Mouse (Mus musculus): ENCODE results near the gene Slc35b2. TPM values are rescaled to one million over a fixed set of nuclear protein-coding genes. Genes with fewer than 3 reads are reported as not detected.

The Slc35b2 gene
- polyA plus RNA-seq, 1 experiment from 2014 or later: 131 TPM

GRCm38 (mm10) chr17:45593479-45593878 is 29.8 kb downstream of the Slc35b2 start:
- Histone ChIP-seq H3K9me3 (ENCODE audit: control insufficient read depth, low read length) (no peaks in the 10 kb centered on the region), H3K36me3 (ENCODE audit: control insufficient read depth, insufficient read depth, low read length) (no peaks in the 10 kb centered on the region), H3K27me3 (ENCODE audit: control insufficient read depth, insufficient read depth, low read depth, low read length) (no peaks in the 10 kb centered on the region), H3K4me2 (ENCODE audit: low read depth, low read length) (peak overlapping the region; percentile 31), H3K27ac (ENCODE audit: low read length) (no peak overlapping the region), H3K4me1 (replicated peaks; ENCODE audit: control insufficient read depth, insufficient read depth, low read length) (peaks cover 46% of the 10 kb centered on the region), H3K9ac (ENCODE audit: low read length) (peak overlapping the region; percentile 17; the same call in 1 of the 2 replicates), H3K4me3 (ENCODE audit: low read length) (no peak overlapping the region)
- ATAC-seq (ENCODE audit: low read depth): no peak
- 31% methylated on average over 8 of the region's 8 CpGs for WGBS

- no peak for ATAC-seq (ENCODE audit: low read depth)
- peak overlapping the region; percentile 99 for H3K4me2 ChIP-seq (ENCODE audit: low read depth, low read length)
- peaks cover 50% of the 10 kb centered on the region for H3K4me1 ChIP-seq (replicated peaks; ENCODE audit: control insufficient read depth, insufficient read depth, low read length)
- no peak overlapping the region for H3K27ac ChIP-seq (ENCODE audit: low read length)
- H3K9me3 ChIP-seq (ENCODE audit: control insufficient read depth, low read length): no peaks in the 10 kb centered on the region
- no peaks in the 10 kb centered on the region for H3K27me3 ChIP-seq (ENCODE audit: control insufficient read depth, insufficient read depth, low read depth, low read length)
- no peaks in the 10 kb centered on the region for H3K36me3 ChIP-seq (ENCODE audit: control insufficient read depth, insufficient read depth, low read length)
- H3K9ac ChIP-seq (ENCODE audit: low read length): peak overlapping the region; percentile 85
- WGBS: 43% methylated on average over 8 of the region's 8 CpGs
- H3K4me3 ChIP-seq (ENCODE audit: low read length): peak overlapping the region; percentile 73
Observed at GRCm38 (mm10) chr17:45594195-45594594, 30.5 kb downstream of the Slc35b2 start.

GRCm38 (mm10) chr17:45594881-45595735 is 31.4 kb downstream of the Slc35b2 start:
- ATAC-seq (ENCODE audit: low read depth): peak; percentile 80
- Histone ChIP-seq H3K9ac (ENCODE audit: low read length) (peak overlapping the region; percentile 85), H3K9me3 (ENCODE audit: control insufficient read depth, low read length) (no peaks in the 10 kb centered on the region), H3K27me3 (ENCODE audit: control insufficient read depth, insufficient read depth, low read depth, low read length) (no peaks in the 10 kb centered on the region), H3K4me1 (replicated peaks; ENCODE audit: control insufficient read depth, insufficient read depth, low read length) (peaks cover 56% of the 10 kb centered on the region), H3K36me3 (ENCODE audit: control insufficient read depth, insufficient read depth, low read length) (no peaks in the 10 kb centered on the region), H3K4me2 (ENCODE audit: low read depth, low read length) (peak overlapping the region; percentile 99), H3K4me3 (ENCODE audit: low read length) (peak overlapping the region; percentile 73), H3K27ac (ENCODE audit: low read length) (no peak overlapping the region; the same call in 1 of the 2 replicates)
- WGBS: under 1% methylated on average over 57 of the region's 58 CpGs

- H3K9me3 ChIP-seq (ENCODE audit: control insufficient read depth, low read length): no peaks in the 10 kb centered on the region
- ATAC-seq (ENCODE audit: low read depth): peak; percentile 16
Observed at GRCm38 (mm10) chr17:45595736-45596390, 32.2 kb downstream of the Slc35b2 start.

GRCm38 (mm10) chr17:45596631-45597396 is 33.1 kb downstream of the Slc35b2 start:
- 36% methylated on average over 11 of the region's 11 CpGs for WGBS
- ATAC-seq (ENCODE audit: low read depth): peak; percentile 44
- Histone ChIP-seq H3K4me3 (ENCODE audit: low read length) (no peak overlapping the region), H3K9me3 (ENCODE audit: control insufficient read depth, low read length) (no peaks in the 10 kb centered on the region), H3K4me2 (ENCODE audit: low read depth, low read length) (no peak overlapping the region), H3K9ac (ENCODE audit: low read length) (no peak overlapping the region), H3K4me1 (replicated peaks; ENCODE audit: control insufficient read depth, insufficient read depth, low read length) (peaks cover 53% of the 10 kb centered on the region), H3K36me3 (ENCODE audit: control insufficient read depth, insufficient read depth, low read length) (no peaks in the 10 kb centered on the region), H3K27ac (ENCODE audit: low read length) (peak overlapping the region; percentile 15; the same call in 1 of the 2 replicates), H3K27me3 (ENCODE audit: control insufficient read depth, insufficient read depth, low read depth, low read length) (no peaks in the 10 kb centered on the region)

More at GRCm38 (mm10) chr17:45595736-45596390, 32.2 kb downstream of the Slc35b2 start:
- Histone ChIP-seq H3K9ac (ENCODE audit: low read length) (peak overlapping the region; percentile 85), H3K27me3 (ENCODE audit: control insufficient read depth, insufficient read depth, low read depth, low read length) (no peaks in the 10 kb centered on the region), H3K27ac (ENCODE audit: low read length) (peak overlapping the region; percentile 15; the same call in 1 of the 2 replicates), H3K4me2 (ENCODE audit: low read depth, low read length) (peak overlapping the region; percentile 99), H3K4me1 (replicated peaks; ENCODE audit: control insufficient read depth, insufficient read depth, low read length) (peaks cover 55% of the 10 kb centered on the region), H3K4me3 (ENCODE audit: low read length) (peak overlapping the region; percentile 73), H3K36me3 (ENCODE audit: control insufficient read depth, insufficient read depth, low read length) (no peaks in the 10 kb centered on the region)
- 11% methylated on average over 23 of the region's 23 CpGs for WGBS

- no peak overlapping the region for H3K27ac ChIP-seq (ENCODE audit: low read length)
- no peak overlapping the region for H3K4me3 ChIP-seq (ENCODE audit: low read length)
- H3K9me3 ChIP-seq (ENCODE audit: control insufficient read depth, low read length): no peaks in the 10 kb centered on the region
- no peak overlapping the region for H3K4me2 ChIP-seq (ENCODE audit: low read depth, low read length)
- peak; percentile 27; the same call in 1 of the 2 replicates for ATAC-seq (ENCODE audit: low read depth)
- H3K9ac ChIP-seq (ENCODE audit: low read length): no peak overlapping the region
- 0 out of 2 replicates have a peak, but pooled peaks cover 2% of the 10 kb centered on the region for H3K27me3 ChIP-seq (ENCODE audit: control insufficient read depth, insufficient read depth, low read depth, low read length)
- WGBS: 27% methylated on average over 3 of the region's 3 CpGs
- peaks cover 45% of the 10 kb centered on the region for H3K4me1 ChIP-seq (replicated peaks; ENCODE audit: control insufficient read depth, insufficient read depth, low read length)
- no peaks in the 10 kb centered on the region for H3K36me3 ChIP-seq (ENCODE audit: control insufficient read depth, insufficient read depth, low read length)
Observed at GRCm38 (mm10) chr17:45597787-45598186, 34.1 kb downstream of the Slc35b2 start.

- no peak overlapping the region for H3K27ac ChIP-seq (ENCODE audit: low read length)
- H3K9me3 ChIP-seq (ENCODE audit: control insufficient read depth, low read length): no peaks in the 10 kb centered on the region
- no peak overlapping the region for H3K4me2 ChIP-seq (ENCODE audit: low read depth, low read length)
- H3K36me3 ChIP-seq (ENCODE audit: control insufficient read depth, insufficient read depth, low read length): no peaks in the 10 kb centered on the region
- 0 out of 2 replicates have a peak, but pooled peaks cover 2% of the 10 kb centered on the region for H3K27me3 ChIP-seq (ENCODE audit: control insufficient read depth, insufficient read depth, low read depth, low read length)
- no peak for ATAC-seq (ENCODE audit: low read depth)
- H3K4me1 ChIP-seq (replicated peaks; ENCODE audit: control insufficient read depth, insufficient read depth, low read length): peaks cover 39% of the 10 kb centered on the region
- 89% methylated on average over 2 of the region's 2 CpGs for WGBS
- no peak overlapping the region for H3K9ac ChIP-seq (ENCODE audit: low read length)
- H3K4me3 ChIP-seq (ENCODE audit: low read length): no peak overlapping the region
Observed at GRCm38 (mm10) chr17:45598376-45598775, 34.7 kb downstream of the Slc35b2 start.

GRCm38 (mm10) chr17:45598891-45599290 is 35.2 kb downstream of the Slc35b2 start:
- 29% methylated on average over 3 of the region's 3 CpGs for WGBS
- no peaks in the 10 kb centered on the region for H3K9me3 ChIP-seq (ENCODE audit: control insufficient read depth, low read length)
- no peak for ATAC-seq (ENCODE audit: low read depth)
- H3K4me3 ChIP-seq (ENCODE audit: low read length): peak overlapping the region; percentile 44
- no peak overlapping the region for H3K27ac ChIP-seq (ENCODE audit: low read length)
- H3K4me2 ChIP-seq (ENCODE audit: low read depth, low read length): peak overlapping the region; percentile 71
- H3K36me3 ChIP-seq (ENCODE audit: control insufficient read depth, insufficient read depth, low read length): no peaks in the 10 kb centered on the region
- peak overlapping the region; percentile 61; the same call in 1 of the 2 replicates for H3K9ac ChIP-seq (ENCODE audit: low read length)
- H3K27me3 ChIP-seq (ENCODE audit: control insufficient read depth, insufficient read depth, low read depth, low read length): 0 out of 2 replicates have a peak, but pooled peaks cover 2% of the 10 kb centered on the region
- peaks cover 37% of the 10 kb centered on the region for H3K4me1 ChIP-seq (replicated peaks; ENCODE audit: control insufficient read depth, insufficient read depth, low read length)

Measured in lung, embryonic 16.5 days (tissue).